Mouse (Mus musculus): ENCODE results near the gene Atp6v1fnb. TPM values are rescaled to one million over a fixed set of nuclear protein-coding genes. Genes with fewer than 3 reads are reported as not detected.
A peak's percentile ranks its signal among the peaks of the same experiment; 100 is the strongest.

The Atp6v1fnb gene
- total RNA-seq, 2 experiments from 2014 or later = 1.5 TPM; not detected in 1

- no peak for ATAC-seq (replicated peaks; ENCODE audit: poor library complexity, severe bottlenecking)
Measured at GRCm38 (mm10) chr6:29463388-29463787, 7.8 kb upstream of the Atp6v1fnb start.

- peak; percentile 87 for ATAC-seq (replicated peaks; ENCODE audit: poor library complexity, severe bottlenecking)
Measured at GRCm38 (mm10) chr6:29467583-29468354, 3.5 kb upstream of the Atp6v1fnb start, which contains the start of gene Atp6v1f. Gene Atp6v1f (plus strand): TSS chr6:29467718.

- ATAC-seq (replicated peaks; ENCODE audit: poor library complexity, severe bottlenecking) = no peak
Measured at GRCm38 (mm10) chr6:29468851-29469250, 2.4 kb upstream of the Atp6v1fnb start.

DNA sequence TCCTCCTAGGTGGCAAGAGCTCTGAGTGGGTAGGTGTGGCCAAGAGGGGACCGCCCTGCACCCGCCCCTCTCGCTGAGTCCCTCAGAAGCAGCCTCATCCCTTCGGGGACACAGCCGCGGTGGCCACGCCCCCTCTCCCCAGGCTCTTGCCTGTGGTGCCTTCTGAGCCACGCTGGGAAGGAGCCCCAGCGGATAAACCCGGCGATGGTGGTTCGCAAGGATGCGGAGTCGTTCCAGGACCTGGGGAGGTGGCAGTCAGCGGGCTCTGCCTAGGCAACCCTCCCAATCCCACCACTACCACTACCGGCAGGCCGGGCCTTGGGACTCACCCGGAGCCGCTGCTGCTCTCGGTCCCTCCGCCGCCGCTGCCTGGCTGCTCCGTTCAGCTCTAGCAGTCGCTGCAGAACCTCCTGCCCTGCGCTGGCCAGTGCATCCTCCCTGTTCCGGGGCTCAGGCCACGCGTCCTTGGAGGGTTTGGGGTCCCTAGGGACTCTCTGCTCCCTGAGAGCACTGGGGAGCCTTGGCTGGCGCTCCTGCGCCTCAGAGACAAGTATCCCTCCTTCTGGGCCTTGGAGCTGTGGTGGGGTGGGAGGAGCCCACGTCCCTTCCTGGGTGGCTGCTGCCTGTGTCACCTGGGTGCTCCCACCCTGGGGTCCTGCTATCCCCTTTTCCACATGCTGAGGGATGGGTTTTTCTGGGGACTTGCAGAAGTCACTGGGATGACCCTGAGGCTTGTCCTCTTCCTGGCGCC is 2.9 kb downstream of the Atp6v1fnb start:
- peak; percentile 98 for ATAC-seq (replicated peaks; ENCODE audit: poor library complexity, severe bottlenecking)

DNA sequence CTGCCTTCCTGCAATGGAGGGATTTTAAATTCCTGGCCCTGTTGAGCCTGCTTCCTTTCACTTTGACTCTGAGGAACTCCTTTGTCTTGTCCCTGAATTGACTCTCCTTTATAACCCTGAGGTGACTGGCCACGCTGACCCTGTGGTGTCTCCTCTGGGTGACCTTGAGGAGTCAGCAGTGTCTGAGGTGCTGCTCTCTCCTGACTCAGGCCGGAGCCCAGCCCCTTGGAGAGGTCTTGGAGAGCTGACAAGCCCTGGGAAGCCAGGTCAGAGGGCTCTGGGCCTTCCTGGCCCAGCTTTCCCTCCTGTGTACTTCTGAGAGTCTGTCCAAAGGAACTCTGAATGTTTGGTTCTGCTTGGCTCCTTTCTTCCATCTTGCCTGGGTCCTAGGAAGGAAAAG is 3.5 kb downstream of the Atp6v1fnb start:
- no peak for ATAC-seq (replicated peaks; ENCODE audit: poor library complexity, severe bottlenecking)

GRCm38 (mm10) chr6:29482691-29483090 is 11.5 kb downstream of the Atp6v1fnb start:
- no peak for ATAC-seq (replicated peaks; ENCODE audit: poor library complexity, severe bottlenecking)

DNA sequence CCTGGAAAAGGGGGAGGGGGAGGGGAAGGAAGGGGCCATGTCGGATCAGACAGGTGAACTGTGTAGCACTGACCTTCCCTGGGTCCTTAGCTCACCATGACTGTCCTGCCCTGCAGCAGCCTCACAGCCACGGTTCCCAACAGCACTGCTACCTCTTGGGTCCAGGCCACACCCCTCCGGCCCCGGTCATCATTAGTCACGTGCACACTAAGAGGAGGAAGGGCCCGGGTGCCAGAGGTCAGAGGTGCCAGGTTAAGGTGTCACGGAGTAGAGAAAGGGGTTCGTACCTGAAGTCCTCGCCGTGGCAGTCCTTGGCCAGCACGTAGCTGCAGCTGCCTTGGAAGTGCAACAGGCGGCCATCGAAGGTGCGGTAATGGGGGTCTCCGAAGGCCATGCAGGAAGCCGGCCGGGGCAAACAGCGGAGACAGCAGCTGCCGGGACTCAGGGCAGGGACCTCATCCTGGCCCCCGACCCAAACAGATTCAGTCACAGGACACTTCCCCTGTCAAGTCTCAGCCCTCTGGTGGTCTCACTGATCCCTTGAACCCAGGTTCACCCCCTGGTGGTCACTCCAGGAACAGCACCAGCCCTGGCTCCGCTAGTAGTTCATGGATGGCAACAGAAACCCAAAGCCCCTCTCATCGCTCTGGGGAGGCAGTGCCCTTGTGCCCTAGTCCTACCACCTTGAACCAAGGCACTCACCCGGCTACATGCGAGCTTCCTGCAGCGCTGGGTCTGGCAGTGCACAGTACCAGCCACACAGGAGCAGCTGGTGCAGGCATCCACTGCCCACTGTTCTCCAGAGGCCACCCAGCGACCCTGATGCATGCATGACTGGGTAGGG is 13.7 kb downstream of the Atp6v1fnb start:
- ATAC-seq (replicated peaks; ENCODE audit: poor library complexity, severe bottlenecking) = peak; percentile 86

DNA sequence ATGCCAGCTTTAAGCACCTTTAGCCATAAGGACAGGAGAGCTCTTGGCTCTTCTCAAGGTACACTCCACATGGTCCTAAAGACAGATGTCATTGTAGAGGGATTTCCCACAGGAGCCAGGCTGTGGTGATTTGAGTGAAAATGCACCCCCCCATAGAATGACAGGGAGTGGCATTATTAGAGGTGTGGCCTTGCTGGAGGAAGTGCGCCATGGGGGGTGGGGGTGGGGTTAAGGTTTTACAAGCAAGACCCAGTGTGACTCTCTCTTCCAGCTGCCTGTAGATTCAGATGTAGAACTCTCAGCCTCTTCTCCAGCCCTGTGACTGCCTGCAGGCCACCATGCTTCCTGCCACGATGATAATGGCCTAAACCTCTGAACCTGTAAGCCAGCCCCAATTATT is 14.7 kb downstream of the Atp6v1fnb start:
- no peak for ATAC-seq (replicated peaks; ENCODE audit: poor library complexity, severe bottlenecking)

- no peak for ATAC-seq (replicated peaks; ENCODE audit: poor library complexity, severe bottlenecking)
Measured at GRCm38 (mm10) chr6:29494101-29494500, 22.9 kb downstream of the Atp6v1fnb start.

- ATAC-seq (replicated peaks; ENCODE audit: poor library complexity, severe bottlenecking) = no peak
Measured at GRCm38 (mm10) chr6:29496270-29496669, 25.0 kb downstream of the Atp6v1fnb start.

- ATAC-seq (replicated peaks; ENCODE audit: poor library complexity, severe bottlenecking) = 0 out of 2 replicates have a peak, but pooled peaks have one; percentile 27
Measured at GRCm38 (mm10) chr6:29497791-29498190, 26.6 kb downstream of the Atp6v1fnb start.

GRCm38 (mm10) chr6:29500177-29500576 is 28.9 kb downstream of the Atp6v1fnb start:
- no peak for ATAC-seq (replicated peaks; ENCODE audit: poor library complexity, severe bottlenecking)

GRCm38 (mm10) chr6:29500810-29501209 is 29.6 kb downstream of the Atp6v1fnb start:
- ATAC-seq (replicated peaks; ENCODE audit: poor library complexity, severe bottlenecking) = no peak

- ATAC-seq (replicated peaks; ENCODE audit: poor library complexity, severe bottlenecking) = no peak
Measured at GRCm38 (mm10) chr6:29501599-29501998, 30.4 kb downstream of the Atp6v1fnb start.

DNA sequence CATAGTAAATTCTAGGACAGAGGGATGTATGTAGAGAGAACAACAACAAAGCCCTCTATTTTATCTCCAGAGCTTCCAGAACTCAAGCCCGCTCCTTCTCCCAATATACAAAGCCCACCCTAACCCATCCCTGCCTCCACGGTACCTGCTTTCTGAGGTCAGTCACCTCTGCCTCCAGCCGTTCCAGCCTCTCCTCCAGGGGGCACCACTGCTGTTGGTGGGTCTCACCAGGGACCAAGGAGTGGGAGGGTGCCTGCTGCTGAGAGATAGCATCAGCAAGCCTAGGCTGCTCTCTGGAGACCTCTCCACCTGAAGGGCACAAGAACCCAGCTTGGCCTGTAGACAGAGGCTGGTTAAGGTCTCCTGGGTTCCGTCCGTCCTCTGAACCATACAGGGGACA is 34.3 kb downstream of the Atp6v1fnb start:
- no peak for ATAC-seq (replicated peaks; ENCODE audit: poor library complexity, severe bottlenecking)

- no peak for ATAC-seq (replicated peaks; ENCODE audit: poor library complexity, severe bottlenecking)
Measured at GRCm38 (mm10) chr6:29506834-29507233, 35.6 kb downstream of the Atp6v1fnb start.

- peak; percentile 44 for ATAC-seq (replicated peaks; ENCODE audit: poor library complexity, severe bottlenecking)
Measured at GRCm38 (mm10) chr6:29507447-29508309, 36.4 kb downstream of the Atp6v1fnb start, which contains the start of gene Kcp. Gene Kcp (minus strand): TSS chr6:29507952.

- ATAC-seq (replicated peaks; ENCODE audit: poor library complexity, severe bottlenecking) = no peak
Measured at GRCm38 (mm10) chr6:29509086-29509485, 37.8 kb downstream of the Atp6v1fnb start.

DNA sequence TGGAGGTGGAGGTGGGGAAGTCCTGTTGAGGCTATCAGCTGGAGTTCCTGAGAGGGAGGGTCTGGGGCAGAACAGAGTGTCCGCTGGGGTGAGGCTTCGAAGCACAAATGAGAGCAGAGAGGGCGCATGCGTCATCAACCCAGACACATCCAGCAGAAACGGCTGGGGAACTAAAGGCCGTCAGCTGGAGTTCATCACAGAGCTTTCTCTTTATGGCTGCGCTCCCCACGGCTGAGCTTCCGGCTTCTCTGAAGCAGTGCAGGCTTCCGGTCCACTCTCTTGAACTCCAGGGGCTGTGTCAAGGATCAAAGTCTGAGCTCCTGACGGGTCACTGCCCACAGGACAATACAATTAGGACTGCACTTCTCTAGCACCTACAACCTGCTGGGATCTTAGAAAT is 42.0 kb downstream of the Atp6v1fnb start:
- peak; percentile 69 for ATAC-seq (replicated peaks; ENCODE audit: poor library complexity, severe bottlenecking)

GRCm38 (mm10) chr6:29517139-29517538 is 45.9 kb downstream of the Atp6v1fnb start:
- ATAC-seq (replicated peaks; ENCODE audit: poor library complexity, severe bottlenecking) = peak; percentile 94
